Mouse (Mus musculus) common myeloid progenitor, adult 5-6 weeks (primary cell): ENCODE data around the gene Porcn. TPM values are rescaled to one million over a fixed set of nuclear protein-coding genes. Genes with fewer than 3 reads are reported as not detected.

Source experiments
- ATAC-seq: replicated peaks from 2 replicates; pipeline ENCODE4 v1.8.0; 2016; ENCODE audit warnings: low read depth, mild to moderate bottlenecking, moderate TSS enrichment, inconsistent platforms; ENCODE audit not compliant: poor library complexity, severe bottlenecking
- total RNA-seq: library from RNA; stranded (forward); fragments of 200-1000, 187-1606 nt; gene quantifications from 2 replicates; pipeline ENCODE4 v1.2.3, GENCODE M21; 2017

The Porcn gene
- 0.05 TPM in 1 of 2 replicates, not detected in the other for total RNA-seq

- ATAC-seq: peak; percentile 89
Observed at GRCm38 (mm10) chrX:8206015-8206693, at the start of gene Porcn. Porcn (minus strand) TSS chrX:8206525.

GRCm38 (mm10) chrX:8255807-8256206, 49.5 kb upstream of the Porcn start:
- no peak for ATAC-seq

- no peak for ATAC-seq
Observed at GRCm38 (mm10) chrX:8253711-8254110, 47.4 kb upstream of the Porcn start.

- ATAC-seq: peak; percentile 97
Observed at GRCm38 (mm10) chrX:8252334-8253285, 46.3 kb upstream of the Porcn start, which contains the start of gene Ftsj1. Ftsj1 (minus strand) TSS chrX:8252406.

DNA sequence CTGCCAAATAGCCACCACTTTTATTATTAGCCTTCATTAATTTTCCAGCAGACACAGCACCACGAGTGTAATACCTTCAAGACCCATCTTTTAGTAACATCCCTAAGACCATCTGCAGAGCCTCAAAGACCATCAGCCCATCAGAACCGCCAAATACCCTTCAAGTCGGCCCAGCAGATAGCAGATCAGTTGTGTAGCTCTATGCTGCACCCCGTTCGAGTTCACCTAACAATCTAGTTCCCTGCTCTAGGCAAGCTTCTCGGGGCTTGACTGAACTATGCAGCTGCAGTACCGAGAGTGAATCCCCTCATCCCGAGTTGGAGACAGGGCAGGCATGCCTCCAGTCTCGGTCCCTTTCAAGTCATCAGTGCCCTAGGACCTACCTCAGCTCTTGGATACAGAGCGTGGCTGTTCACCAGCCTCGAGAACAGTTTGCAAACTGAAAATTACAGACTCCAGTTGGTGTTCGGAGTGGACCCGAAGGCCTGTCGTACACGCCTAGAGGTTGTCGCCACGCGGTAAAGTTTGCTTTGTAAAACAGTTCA, 45.5 kb upstream of the Porcn start:
- no peak; the same call in none of the 2 replicates for ATAC-seq

DNA sequence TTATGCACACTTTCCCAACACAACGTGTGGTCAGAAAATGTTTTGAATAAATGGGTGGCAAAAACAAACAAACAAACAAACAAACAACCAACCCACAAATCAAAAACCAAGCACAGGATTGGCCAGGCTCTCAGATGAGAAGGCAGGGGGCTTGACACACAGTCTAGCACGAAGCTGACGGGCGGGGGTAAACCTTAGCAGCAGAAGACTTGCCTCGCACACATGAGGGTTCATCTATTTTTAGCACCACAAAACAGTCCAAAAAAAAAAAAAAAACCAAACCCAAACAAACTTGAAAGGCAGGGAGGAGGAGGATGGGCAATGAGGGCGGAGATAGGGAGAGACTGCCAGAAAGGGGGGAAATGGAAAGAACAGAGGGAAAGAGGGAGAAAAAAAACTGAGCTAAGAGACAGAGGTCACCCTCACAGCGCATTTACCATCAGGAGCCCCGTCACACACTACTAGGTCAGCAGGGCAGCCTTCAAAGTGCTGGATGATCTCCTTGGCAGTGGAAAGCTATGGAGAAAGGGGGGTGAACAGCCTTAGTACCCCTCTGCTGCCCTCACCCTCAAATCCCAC, 42.3 kb upstream of the Porcn start:
- no peak for ATAC-seq

GRCm38 (mm10) chrX:8247680-8248079, 41.4 kb upstream of the Porcn start:
- no peak for ATAC-seq

- no peak for ATAC-seq
Observed at GRCm38 (mm10) chrX:8238804-8239395, 32.6 kb upstream of the Porcn start.

GRCm38 (mm10) chrX:8236704-8237103, 30.4 kb upstream of the Porcn start:
- ATAC-seq: no peak

DNA sequence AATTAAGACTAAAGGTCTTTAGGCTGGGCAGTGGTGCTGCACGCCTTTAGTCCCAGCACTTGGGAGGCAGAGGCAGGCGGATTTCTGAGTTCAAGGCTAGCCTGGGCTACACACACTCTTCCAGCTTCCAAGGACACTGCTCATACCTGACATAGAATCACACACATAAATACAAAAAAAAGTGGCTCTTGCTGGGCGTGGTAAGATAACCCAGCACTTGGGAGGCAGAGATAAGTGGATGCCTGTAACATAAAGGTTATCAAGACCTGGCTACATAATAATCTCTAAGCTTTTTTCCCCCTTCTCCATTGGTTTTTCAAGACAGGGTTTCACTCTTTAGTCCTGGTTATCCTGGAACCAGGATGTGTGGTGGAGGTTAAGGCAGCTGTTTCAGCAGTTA, 27.3 kb upstream of the Porcn start:
- no peak for ATAC-seq

DNA sequence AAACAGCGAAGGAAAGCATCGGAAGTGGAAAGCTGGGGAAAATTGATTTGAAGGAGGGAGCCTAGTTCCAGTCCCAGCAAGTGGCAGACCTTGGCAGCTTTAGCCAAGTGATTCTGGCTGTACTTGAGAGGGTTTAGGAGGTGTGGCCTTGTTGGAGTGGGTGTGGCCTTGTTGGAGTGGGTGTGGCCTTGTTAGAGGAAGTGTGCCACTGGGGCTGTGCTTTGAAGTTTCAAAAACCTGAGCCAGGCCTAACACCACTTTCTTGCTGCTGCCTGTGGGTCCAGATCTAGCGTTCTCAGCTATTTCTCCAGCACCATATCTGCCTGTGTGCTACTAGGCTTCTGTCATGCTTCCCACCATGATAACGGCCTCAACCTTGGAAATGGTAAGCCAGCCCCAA, 23.9 kb upstream of the Porcn start:
- ATAC-seq: no peak

DNA sequence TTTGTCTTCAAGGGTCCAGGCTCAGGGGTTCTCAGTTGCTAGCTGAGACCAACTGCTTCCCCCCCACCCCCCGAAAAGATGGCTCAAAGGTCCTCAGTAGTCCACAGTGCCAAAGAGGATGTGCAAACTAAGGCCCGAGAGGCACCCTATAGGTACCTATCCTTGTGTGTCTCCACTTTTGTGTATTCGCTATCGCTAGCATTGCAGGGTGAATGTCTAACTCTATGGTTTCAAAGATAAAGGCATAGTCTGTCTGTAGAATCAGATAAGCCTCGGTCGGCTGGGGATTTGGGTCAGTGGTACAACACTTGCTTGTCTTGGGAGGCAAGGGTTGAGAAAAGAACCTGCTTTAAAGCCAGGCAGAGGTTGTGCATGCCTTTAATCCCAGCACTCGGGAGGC, 17.1 kb upstream of the Porcn start:
- ATAC-seq: no peak

DNA sequence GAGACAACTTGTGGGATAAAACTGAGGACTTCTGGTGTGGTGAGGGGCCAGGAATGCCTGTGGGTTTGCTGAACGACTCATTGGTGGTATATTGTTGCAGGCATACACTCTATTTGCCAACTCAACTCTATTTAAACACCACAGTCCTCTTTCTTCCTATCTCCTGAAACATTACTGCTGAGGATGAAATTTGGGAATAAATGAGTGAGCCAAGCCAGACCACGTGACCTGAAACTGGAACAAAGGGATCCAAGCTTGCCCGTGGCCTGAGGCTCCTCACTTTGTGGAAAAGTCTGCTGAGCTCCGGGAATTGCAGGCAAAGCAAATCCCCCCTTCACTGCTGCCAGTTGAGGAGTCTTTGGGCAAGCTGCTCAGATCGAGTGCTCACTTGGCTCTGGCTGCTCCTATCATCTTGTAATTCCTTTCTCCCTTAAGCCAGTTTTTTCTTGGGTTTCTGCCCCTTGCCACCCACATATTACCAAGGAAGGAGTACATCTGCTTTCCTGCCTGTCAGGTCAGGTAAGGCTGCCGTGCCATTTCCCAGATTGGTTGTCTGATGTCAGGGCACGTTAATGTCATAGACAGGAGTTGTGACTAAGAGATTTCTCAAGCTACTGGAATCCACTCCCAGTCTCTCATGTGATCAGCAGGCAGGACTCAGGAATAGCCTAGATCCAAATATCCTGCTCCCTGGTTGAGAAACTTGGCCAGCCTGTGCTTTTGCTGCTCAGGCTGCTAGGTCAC, 16.5 kb upstream of the Porcn start:
- ATAC-seq: no peak

GRCm38 (mm10) chrX:8222296-8222677, 16.0 kb upstream of the Porcn start:
- ATAC-seq: no peak

DNA sequence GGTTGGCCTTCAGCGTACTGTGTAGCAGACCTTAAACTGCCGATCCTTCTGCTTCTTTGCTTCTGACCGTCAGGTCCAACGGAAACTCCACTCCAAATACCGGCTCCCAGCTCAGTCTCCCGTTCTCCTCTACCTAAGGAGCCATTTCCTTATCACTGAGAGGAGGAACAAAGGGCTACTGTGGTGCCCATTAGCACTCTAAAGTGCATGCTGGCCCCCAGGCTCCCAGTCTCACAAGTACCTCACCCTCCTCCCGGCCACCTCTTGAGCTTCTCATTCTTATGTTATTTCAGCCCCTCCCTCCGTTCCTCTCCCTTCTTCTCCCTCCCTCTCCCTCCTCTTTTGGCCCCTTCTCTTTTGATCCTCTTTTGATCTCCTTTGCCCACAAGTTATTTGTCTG, 13.3 kb upstream of the Porcn start:
- no peak for ATAC-seq

DNA sequence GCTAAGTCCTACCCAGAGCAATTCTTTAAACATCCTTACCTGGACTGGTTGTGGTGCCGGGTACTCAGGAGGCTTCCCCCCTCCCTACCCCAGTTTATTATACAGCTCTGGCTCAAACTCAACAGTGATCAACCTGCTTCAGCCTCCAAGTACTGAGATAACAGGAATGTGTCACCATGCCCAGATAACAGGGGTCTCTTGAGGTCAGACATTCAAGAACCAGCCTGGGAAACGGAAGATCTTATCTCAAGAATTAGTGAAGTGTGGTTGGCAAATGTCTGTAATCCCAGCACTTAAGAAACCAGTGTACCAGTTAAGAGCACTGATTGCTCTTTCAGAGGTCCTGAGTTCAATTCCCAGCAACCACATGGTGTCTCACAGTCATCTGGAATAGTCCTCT, 11.8 kb upstream of the Porcn start:
- no peak for ATAC-seq

GRCm38 (mm10) chrX:8217383-8217782, 11.1 kb upstream of the Porcn start:
- no peak for ATAC-seq

DNA sequence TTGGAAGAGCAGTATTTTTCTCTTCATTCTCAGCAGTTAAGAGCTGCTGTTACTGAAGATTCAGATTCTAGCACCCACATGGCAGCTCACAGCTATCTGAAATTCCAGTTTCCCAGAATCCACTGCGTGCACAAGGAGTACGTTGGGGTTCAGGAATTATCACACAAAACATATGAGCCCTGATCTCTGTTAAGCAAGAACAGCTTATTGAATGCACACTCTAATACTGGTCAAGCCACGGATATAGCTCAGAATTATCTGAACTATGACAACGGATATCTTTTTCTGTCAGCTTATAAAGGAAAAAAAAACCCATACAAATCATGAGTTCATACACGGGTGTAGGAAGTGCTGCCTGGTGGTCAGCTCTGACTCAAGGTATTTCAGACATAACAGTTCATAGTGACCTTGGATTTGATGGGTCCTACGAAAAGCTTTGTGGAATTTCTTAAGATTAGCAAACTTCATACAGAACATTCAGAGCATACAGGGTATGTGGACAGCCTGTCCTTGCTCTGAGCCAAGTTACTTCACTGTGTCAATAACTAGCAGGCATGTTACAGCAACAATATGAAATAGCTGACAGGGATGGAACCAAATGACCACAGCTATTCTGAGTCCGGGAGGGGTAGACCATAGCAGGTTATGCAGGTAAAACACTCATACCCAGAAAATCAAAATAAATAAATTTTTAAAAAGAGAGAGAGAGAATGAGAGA, 5.3 kb upstream of the Porcn start:
- no peak for ATAC-seq

GRCm38 (mm10) chrX:8209720-8210119, 3.4 kb upstream of the Porcn start:
- ATAC-seq: no peak
